Mouse (Mus musculus) right cerebral cortex, postnatal 36 days (tissue): ENCODE results near the gene Maats1.

Experiments
- DNase-seq, 2 experiments: peaks; one replicate each; pipeline ENCODE4 v3.0.0; 2022; ENCODE audit warnings: low spot score in 2 of 2, mixed read lengths in 1 of 2

Maats1 gene

GRCm38 (mm10) chr16:38370633-38371374 lies 28.9 kb upstream of the Maats1 start:
- DNase-seq = no peak

GRCm38 (mm10) chr16:38369992-38370484 lies 28.1 kb upstream of the Maats1 start:
- no peak for DNase-seq

- DNase-seq = no peak
These were observed 27.5 kb upstream of the Maats1 start for GRCm38 (mm10) chr16:38369431-38369830.

GRCm38 (mm10) chr16:38369000-38369399 lies 27.1 kb upstream of the Maats1 start:
- no peak for DNase-seq

GRCm38 (mm10) chr16:38368336-38368735 lies 26.4 kb upstream of the Maats1 start:
- peak; percentile 80 to 89 for DNase-seq

GRCm38 (mm10) chr16:38366231-38366630 lies 24.3 kb upstream of the Maats1 start:
- DNase-seq = peak in 1 of 2 experiments; percentile 48

- peak in 1 of 2 experiments; percentile 18 for DNase-seq
These were observed 23.4 kb upstream of the Maats1 start for GRCm38 (mm10) chr16:38365390-38365789.

GRCm38 (mm10) chr16:38363657-38364056 lies 21.7 kb upstream of the Maats1 start:
- DNase-seq = no peak

DNA sequence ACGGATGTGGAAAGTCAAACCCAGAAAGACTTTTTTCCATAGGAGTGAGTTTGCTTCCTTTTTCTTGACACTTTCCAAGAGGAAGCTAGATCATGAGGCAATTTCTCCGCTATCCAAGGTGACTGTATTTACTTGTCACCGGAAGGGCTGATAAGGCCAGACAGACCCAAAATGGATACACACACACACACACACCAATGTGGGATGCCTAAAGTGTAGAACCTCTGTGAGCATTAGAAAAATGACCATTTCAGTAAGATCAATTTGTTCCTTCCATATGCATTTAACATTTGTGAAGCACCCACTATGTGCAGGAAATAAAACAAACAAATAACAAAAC lies 21.3 kb upstream of the Maats1 start:
- no peak for DNase-seq

DNA sequence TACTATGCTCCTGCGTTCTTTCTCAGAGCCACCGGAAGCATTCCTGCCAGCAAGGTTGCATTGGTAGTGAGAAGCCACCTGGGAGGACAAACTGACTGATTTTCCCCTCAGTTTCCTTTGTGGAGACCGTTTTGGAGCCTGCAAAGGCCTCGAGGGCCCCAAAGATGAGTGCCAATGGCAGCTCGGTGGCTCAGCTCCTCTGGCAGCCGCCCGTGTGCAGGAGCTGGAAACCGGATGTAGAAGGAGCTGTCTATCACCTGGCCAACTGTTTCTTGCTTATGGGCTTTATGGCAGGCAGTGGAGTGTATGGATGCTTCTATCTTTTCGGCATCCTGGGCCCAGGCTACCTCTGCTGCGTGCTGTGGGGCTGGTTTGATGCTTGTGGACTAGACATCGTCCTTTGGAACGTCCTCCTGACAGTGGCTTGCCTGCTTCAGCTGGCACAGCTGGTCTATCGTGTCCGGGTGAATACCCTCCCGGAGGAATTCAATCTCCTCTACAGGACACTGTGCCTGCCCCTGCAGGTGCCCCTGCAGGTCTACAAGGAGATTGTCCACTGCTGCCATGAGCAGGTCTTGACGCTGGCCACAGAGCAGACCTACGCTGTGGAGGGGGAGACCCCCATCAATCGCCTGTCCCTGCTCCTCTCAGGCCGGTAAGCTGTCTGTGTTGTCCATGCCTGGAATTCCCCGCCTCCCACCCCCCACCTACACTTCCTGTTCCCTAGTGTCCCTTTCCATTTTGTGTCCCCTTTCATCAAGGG lies 20.7 kb upstream of the Maats1 start:
- DNase-seq = no peak

DNA sequence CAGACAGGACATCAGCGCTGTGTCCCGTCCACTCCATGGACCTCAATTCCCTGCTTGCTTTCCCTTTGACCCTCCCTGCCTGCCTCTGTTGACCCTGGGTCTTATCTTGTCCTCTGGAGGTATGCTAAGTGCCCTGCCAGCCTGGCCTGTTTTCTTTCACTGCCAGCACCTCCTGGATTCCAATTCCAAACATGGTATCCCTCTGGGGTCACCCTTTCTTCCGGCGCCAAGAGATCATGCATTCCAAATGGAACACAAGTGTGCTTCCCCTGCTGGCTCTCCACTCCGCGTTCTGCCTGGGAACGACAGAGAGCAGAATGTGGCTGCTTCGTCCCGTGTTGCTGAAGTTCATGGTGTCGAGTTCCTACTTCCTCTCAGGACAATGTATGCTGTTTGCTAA lies 20.0 kb upstream of the Maats1 start, which contains the start of gene Popdc2:
Gene Popdc2, plus strand, starts transcription at position 277 of the 400 bp plus-strand sequence.
- no peak for DNase-seq

- DNase-seq = no peak
These were observed 18.4 kb upstream of the Maats1 start for GRCm38 (mm10) chr16:38360317-38360716.

DNA sequence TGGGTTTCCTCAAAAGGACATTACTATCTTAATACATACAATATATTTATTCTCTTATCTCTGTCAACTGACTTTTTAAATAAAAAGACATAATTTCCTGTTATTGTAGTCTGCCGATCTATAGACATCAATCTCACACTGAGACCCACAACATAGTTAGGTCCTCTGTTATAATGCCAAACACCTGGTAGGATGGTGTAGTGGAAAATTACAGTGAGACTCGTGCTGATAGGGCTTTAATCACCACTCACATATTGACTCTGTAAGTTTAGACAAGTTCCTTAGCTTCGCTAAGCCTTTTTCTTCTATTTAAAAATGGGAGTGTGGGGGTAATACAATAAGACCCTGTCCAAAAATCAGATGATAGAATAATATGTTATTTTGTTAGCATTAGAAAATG lies 17.9 kb upstream of the Maats1 start:
- DNase-seq = no peak

DNA sequence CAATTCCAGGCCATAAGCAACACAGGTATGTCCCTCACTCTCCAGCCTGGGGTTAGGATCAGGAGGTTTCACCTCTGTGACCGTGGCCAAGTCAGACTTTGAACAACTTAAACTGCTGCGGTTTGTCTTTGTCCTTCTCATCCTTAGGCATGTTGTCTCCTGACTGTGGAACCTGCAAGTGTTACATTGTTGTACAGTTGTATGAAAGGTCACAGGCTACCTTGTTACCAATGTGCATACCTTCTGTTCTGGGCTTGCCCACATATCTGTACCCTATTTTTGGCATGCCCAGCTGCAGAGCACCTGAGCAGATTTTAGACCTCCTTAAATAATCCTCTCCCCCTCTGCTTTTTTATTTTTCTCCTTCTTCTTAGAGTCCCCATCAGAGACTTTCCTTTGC lies 17.3 kb upstream of the Maats1 start:
- no peak for DNase-seq

DNA sequence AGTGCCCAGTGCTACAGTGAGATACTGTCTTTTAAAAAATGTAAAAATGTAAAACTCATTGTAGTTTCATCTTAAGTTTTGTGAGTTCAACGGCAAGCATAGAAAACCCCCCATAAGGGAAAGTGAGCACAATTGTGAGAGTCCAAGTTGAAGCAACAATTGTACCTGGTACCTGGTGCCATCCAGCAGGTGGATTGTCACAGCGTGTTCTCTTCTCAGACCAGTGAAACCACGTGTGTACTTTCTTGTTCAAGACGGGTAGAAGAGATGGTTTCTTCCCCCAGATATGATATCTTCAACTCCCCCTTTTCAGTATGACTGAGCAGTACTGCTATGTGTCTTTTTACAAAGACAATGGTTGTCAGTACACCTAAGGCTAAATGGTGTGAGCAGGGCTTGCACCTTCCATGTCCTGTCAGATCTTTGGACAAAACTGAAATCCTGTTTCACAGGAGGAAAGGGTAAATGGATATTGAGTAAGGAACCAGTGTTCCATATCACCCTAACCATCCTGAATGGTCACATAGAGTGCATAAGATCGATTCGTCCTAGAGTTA lies 16.4 kb upstream of the Maats1 start:
- DNase-seq = no peak

DNA sequence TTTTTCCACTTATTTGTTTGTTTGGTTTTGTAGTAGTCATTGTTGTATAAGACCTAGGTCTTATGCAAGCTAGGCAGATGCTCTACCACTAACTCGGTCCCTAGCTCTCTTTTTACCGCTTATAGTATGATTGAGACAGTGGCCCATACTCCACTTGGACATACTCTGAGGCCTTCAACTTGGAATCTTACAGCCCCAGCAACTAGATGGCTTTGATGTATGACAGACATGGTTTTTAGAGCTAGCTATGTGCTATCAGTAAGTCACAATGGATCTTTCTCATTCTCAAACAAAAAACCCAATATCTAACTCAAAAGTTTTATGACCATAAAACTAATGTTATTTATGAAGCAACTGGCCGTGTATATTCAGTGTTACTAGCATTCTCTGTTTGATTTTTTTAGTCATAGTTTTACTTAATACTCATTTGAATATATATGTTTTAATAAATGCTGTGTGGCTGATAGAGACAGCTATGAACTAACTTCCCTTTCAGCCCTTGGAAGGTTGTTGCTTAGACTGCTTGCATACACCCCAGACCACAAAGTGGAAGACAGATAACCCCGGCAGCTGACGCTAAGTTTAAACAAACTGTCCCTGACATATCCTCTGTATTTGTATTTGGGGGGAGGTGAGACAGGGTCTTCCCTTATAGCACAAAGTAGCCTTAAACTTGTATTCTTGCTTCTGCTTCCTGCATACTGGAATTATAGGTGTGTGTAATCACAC lies 12.4 kb upstream of the Maats1 start:
- no peak for DNase-seq

DNA sequence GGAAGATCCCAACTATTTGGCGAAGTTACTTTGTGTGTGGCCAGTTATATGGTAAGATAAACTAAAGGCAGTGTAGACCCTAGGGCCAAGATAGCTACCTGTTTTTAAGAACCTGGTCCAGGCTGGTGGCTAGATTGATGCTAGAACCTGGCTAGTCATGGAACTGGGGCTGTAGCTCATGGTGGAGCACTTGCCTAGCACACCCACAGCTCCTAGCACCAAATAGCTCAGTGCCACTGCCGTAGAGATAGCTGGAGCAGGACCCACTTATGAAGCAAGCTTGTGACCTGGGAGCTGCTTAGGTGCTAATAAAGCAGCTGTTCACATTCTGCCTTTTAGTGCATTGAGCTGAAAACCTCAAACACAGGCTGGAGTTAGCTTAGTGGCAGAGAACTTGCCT lies 11.7 kb upstream of the Maats1 start:
- no peak for DNase-seq

GRCm38 (mm10) chr16:38352851-38353250 lies 10.9 kb upstream of the Maats1 start:
- DNase-seq = no peak

GRCm38 (mm10) chr16:38352031-38352430 lies 10.1 kb upstream of the Maats1 start:
- DNase-seq = no peak

- DNase-seq = no peak
These were observed 9.0 kb upstream of the Maats1 start for GRCm38 (mm10) chr16:38350939-38351338.

- DNase-seq = no peak
These were observed 8.5 kb upstream of the Maats1 start for GRCm38 (mm10) chr16:38350361-38350855.

DNA sequence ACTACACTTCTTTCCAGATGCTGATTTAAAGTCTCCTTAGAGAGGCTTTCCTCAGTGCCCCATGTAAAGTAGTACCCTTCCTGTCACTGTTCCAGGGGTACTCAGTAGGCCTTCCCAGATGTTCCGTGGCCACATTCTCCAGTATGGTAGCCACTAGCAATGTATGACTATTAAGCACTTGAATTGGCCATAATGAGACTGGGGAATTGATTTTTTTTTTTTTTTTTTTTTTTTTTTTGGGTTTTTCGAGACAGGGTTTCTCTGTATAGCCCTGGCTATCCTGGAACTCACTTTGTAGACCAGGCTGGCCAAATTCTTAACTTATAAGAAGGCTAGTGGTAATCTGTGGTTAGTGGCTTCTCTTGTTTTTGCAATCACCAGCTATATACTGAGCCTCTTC lies 7.9 kb upstream of the Maats1 start:
- DNase-seq = no peak
